Mouse (Mus musculus) ES-E14 (cell line): ENCODE measurements around the gene 4933430I17Rik. TPM values are rescaled to one million over a fixed set of nuclear protein-coding genes. Genes with fewer than 3 reads are reported as not detected.

Experiments used
- DNase-seq: peaks from one replicate; pipeline ENCODE4 v3.0.0-alpha.2; 2013; ENCODE audit warnings: low read depth, low spot score
- H3K27ac ChIP-seq: 2 replicates; pipeline ENCODE4 v1.5.1; 2012; ENCODE audit warnings: low read depth, mild to moderate bottlenecking, low read length, moderate library complexity, mixed read lengths; ENCODE audit not compliant: poor library complexity, insufficient read depth, severe bottlenecking
- H3K36me3 ChIP-seq: 2 replicates; pipeline ENCODE4 v1.6.1; 2012; ENCODE audit warnings: mild to moderate bottlenecking, low read length, moderate library complexity, mixed read lengths; ENCODE audit not compliant: control insufficient read depth, poor library complexity, insufficient read depth, severe bottlenecking
- H3K4me1 ChIP-seq, 2 experiments: fragments of 150-350 bp in 1 of 2; sonication (generic) in 1 of 2; 2 replicates each; pipeline ENCODE4 v1.6.1; 2012; ENCODE audit warnings: low read length in 2 of 2, mild to moderate bottlenecking in 1 of 2, mixed read lengths in 1 of 2; ENCODE audit not compliant: control insufficient read depth in 2 of 2, insufficient read depth in 2 of 2, poor library complexity in 1 of 2
- H3K4me3 ChIP-seq, 2 experiments: fragments of 150-350 bp in 1 of 2; sonication (generic) in 1 of 2; 2 replicates each; pipeline ENCODE4 v1.5.1; 2012; ENCODE audit warnings: low read length in 2 of 2, low read depth in 1 of 2, mild to moderate bottlenecking in 1 of 2, mixed read lengths in 1 of 2; ENCODE audit not compliant: insufficient read depth in 1 of 2, poor library complexity in 1 of 2, severe bottlenecking in 1 of 2
- H3K9ac ChIP-seq: 2 replicates; pipeline ENCODE4 v1.6.1; 2012; ENCODE audit warnings: low read depth, mild to moderate bottlenecking, low read length, mixed read lengths; ENCODE audit not compliant: poor library complexity, insufficient read depth, severe bottlenecking
- H3K9me3 ChIP-seq: fragments of 150-350 bp; sonication (generic); 2 replicates; pipeline ENCODE4 v1.6.1; 2012; ENCODE audit warnings: low read depth, mild to moderate bottlenecking, low read length; ENCODE audit not compliant: control insufficient read depth, insufficient read depth
- CHD2 ChIP-seq: IDR thresholded peaks from 2 replicates; pipeline ENCODE4 v1.6.1; 2014; ENCODE audit warnings: mild to moderate bottlenecking, low read depth, low read length, inconsistent platforms
- HCFC1 ChIP-seq: IDR thresholded peaks from 2 replicates; pipeline ENCODE4 v1.6.1; 2012; ENCODE audit warnings: low read length, inconsistent platforms, borderline replicate concordance; ENCODE audit not compliant: insufficient read depth
- MAFK ChIP-seq: IDR thresholded peaks from 2 replicates; pipeline ENCODE4 v1.6.1; 2014; ENCODE audit warnings: mild to moderate bottlenecking, low read depth, low read length, inconsistent platforms; ENCODE audit not compliant: insufficient read depth
- ZC3H11A ChIP-seq: IDR thresholded peaks from 2 replicates; pipeline ENCODE4 v1.6.1; 2012; ENCODE audit warnings: low read depth, mild to moderate bottlenecking, inconsistent platforms, low read length, borderline replicate concordance
- ZNF384 ChIP-seq: IDR thresholded peaks from 2 replicates; pipeline ENCODE4 v1.6.1; 2012; ENCODE audit warnings: low read depth, low read length, inconsistent platforms
- in situ Hi-C, 2 experiments: fragments of 600-800 bp; cut with MboI; formaldehyde crosslinking; loops; one replicate each; pipeline ENCODE4 v1.15.1; 2025; ENCODE audit warnings: low sequenced_read_pairs in 2 of 2, inconsistent platforms in 1 of 2; ENCODE audit not compliant: unreplicated experiment in 2 of 2
- total RNA-seq: library from RNA; depleted of rRNA; stranded (reverse); fragments of 300-350 nt; gene quantifications from 2 replicates; pipeline ENCODE4 v1.2.3, GENCODE M21; 2012

4933430I17Rik gene
- total RNA-seq, 1 experiment: 0.27 TPM

GRCm38 (mm10) chr4:62568359-62568758 lies 43.2 kb downstream of the 4933430I17Rik start:
- H3K4me1 ChIP-seq: no peaks in the 10 kb centered on the region
- TF ChIP-seq ZNF384 (no peak), ZC3H11A (no peak), MAFK (no peak), CHD2 (no peak), HCFC1 (no peak)
- no peak overlapping the region for H3K9ac ChIP-seq
- no peak overlapping the region for H3K4me3 ChIP-seq
- H3K36me3 ChIP-seq: no peaks in the 10 kb centered on the region
- no peak overlapping the region for H3K27ac ChIP-seq
- no peaks in the 10 kb centered on the region for H3K9me3 ChIP-seq
- no peak for DNase-seq
- in situ Hi-C loops: loop anchor here (10.0 to 25.0 kb wide), 2 partner anchors 126 to 194 kb away; no protein-coding TSS in a partner anchor

- Histone ChIP-seq H3K4me3 (no peak overlapping the region), H3K4me1 (no peaks in the 10 kb centered on the region), H3K9ac (no peak overlapping the region), H3K36me3 (no peaks in the 10 kb centered on the region), H3K9me3 (no peaks in the 10 kb centered on the region), H3K27ac (no peak overlapping the region)
- TF ChIP-seq ZNF384 (no peak), HCFC1 (no peak), CHD2 (no peak), MAFK (no peak), ZC3H11A (no peak)
- in situ Hi-C loops: loop anchor here (10.0 to 25.0 kb wide), 2 partner anchors 125 to 193 kb away; no protein-coding TSS in a partner anchor
- no peak for DNase-seq
Measured at GRCm38 (mm10) chr4:62569603-62570002, 44.4 kb downstream of the 4933430I17Rik start.

GRCm38 (mm10) chr4:62570029-62570428 lies 44.9 kb downstream of the 4933430I17Rik start:
- TF ChIP-seq ZC3H11A: no peak
- no peak for TF ChIP-seq CHD2
- no peak for TF ChIP-seq HCFC1
- TF ChIP-seq ZNF384: no peak
- no peak for TF ChIP-seq MAFK
- no peaks in the 10 kb centered on the region for H3K9me3 ChIP-seq
- no peak for DNase-seq
- no peaks in the 10 kb centered on the region for H3K4me1 ChIP-seq
- no peaks in the 10 kb centered on the region for H3K36me3 ChIP-seq
- H3K9ac ChIP-seq: no peak overlapping the region
- H3K4me3 ChIP-seq: no peak overlapping the region
- in situ Hi-C loops: loop anchor here (25.0 kb wide), 1 partner anchor 192 kb away; no protein-coding TSS in a partner anchor
- no peak overlapping the region for H3K27ac ChIP-seq

DNA sequence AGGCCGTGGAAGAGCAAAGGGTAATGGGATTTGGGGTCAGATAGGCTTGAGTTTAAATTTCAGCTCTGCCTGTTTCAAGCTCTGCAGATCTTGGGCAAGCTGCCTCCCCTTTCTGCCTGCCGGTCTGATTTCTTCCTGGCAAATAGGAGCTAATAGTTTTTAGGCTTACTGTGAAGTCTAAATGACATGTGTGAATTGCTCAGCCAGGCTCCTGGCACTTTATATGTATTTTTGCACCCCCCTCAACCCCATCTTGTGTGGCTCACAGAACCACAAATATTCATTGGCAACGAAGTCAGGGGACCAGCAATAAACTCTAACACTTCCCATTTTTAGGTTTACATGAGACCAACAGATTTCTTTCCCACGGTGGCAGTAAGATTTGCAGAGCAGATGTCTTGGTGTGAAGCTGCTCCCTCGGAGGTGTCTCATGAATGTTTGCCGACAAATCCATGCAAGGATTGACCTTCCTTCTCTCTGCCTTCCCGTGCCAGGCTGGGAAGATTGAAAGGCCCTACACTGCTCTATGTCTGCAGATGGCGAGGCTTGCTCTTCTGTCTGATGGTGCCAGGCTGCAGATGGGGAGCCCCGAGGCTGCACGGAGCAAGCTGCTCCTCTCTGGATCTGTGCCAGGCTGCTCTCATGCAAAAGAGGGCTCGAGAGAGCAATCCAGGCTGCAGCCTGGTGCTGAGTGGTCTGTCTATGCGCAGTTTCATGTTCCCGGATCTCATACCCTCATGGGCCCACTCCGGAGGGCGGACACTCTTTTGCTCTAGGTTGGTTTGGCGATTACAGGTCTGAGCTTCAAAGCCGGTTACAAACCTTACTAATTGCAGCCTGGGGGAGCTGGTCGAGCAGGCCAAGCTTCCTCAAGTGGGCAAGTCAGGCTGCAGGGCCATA lies 57.4 kb downstream of the 4933430I17Rik start:
- Histone ChIP-seq H3K9me3 (no peaks in the 10 kb centered on the region), H3K36me3 (no peaks in the 10 kb centered on the region), H3K9ac (peak overlapping the region; percentile 69; the same call in 1 of the 2 replicates), H3K27ac (no peak overlapping the region), H3K4me1 (peaks cover 2 to 7% of the 10 kb centered on the region in 2 experiments; a peak in 2 of 4 replicates), H3K4me3 (peak overlapping the region; percentile 76 to 80)
- TF ChIP-seq CHD2 (no peak), ZNF384 (no peak), HCFC1 (no peak), ZC3H11A (no peak), MAFK (no peak)
- peak; percentile 2 for DNase-seq
- in situ Hi-C loops: no loop called here
